Mouse (Mus musculus) liver, embryonic 16.5 days (tissue): ENCODE results near the gene Lztr1. TPM values are rescaled to one million over a fixed set of nuclear protein-coding genes. Genes with fewer than 3 reads are reported as not detected.

Source experiments
- ATAC-seq: fragments of 200-750 bp; cut with Nextera tagmentation; 2 replicates; pipeline ENCODE4 v1.8.0; 2017; ENCODE audit warnings: low read depth, mild to moderate bottlenecking, moderate number of reproducible peaks, moderate library complexity
- H3K27ac ChIP-seq: fragments of 300-500 bp; sonication (generic); 2 replicates; pipeline ENCODE4 v1.5.1; 2014; ENCODE audit warnings: mild to moderate bottlenecking, low read length
- H3K27me3 ChIP-seq: fragments of 300-500 bp; sonication (generic); 2 replicates; pipeline ENCODE4 v1.6.1; 2014; ENCODE audit warnings: low read depth, low read length, mixed read lengths; ENCODE audit not compliant: control insufficient read depth, insufficient read depth
- H3K36me3 ChIP-seq: fragments of 300-500 bp; sonication (generic); 2 replicates; pipeline ENCODE4 v1.6.1; 2014; ENCODE audit warnings: mild to moderate bottlenecking; ENCODE audit not compliant: control insufficient read depth, insufficient read depth
- H3K4me1 ChIP-seq: fragments of 300-500 bp; sonication (generic); 2 replicates; pipeline ENCODE4 v1.6.1; 2014; ENCODE audit warnings: low read depth, low read length, mixed read lengths; ENCODE audit not compliant: control insufficient read depth
- H3K4me2 ChIP-seq: fragments of 300-500 bp; sonication (generic); 2 replicates; pipeline ENCODE4 v1.6.1; 2014; ENCODE audit warnings: low read depth, low read length, mixed read lengths
- H3K4me3 ChIP-seq: fragments of 300-500 bp; sonication (generic); 2 replicates; pipeline ENCODE4 v1.5.1; 2014; ENCODE audit warnings: low read depth, mild to moderate bottlenecking, low read length
- H3K9ac ChIP-seq: fragments of 300-500 bp; sonication (generic); 2 replicates; pipeline ENCODE4 v1.6.1; 2014; ENCODE audit warnings: low read depth, low read length
- H3K9me3 ChIP-seq: fragments of 300-500 bp; sonication (generic); replicated peaks from 2 replicates; pipeline ENCODE4 v1.6.1; 2016; ENCODE audit warnings: low read length; ENCODE audit not compliant: control insufficient read depth
- WGBS: fragments of 180-500 bp; shearing (Covaris S2); extraction: QIAGEN DNeasy Blood & Tissue Kit; methylation state at CpG from one replicate; pipeline ENCODE4 v1.1.7; 2014; ENCODE audit not compliant: insufficient replicate concordance; 5-methylcytosine and 5-hydroxymethylcytosine counted together
- polyA plus RNA-seq: library from polyadenylated mRNA; unstranded; fragments of >200 nt; fragmentation: Nextera tagmentation; extraction: Ambion mirVana; gene quantifications from 2 replicates; pipeline ENCODE4 v1.2.1, GENCODE M21; 2015

Gene Lztr1
- polyA plus RNA-seq, 1 experiment from 2014 or later, result 25.7 TPM

DNA sequence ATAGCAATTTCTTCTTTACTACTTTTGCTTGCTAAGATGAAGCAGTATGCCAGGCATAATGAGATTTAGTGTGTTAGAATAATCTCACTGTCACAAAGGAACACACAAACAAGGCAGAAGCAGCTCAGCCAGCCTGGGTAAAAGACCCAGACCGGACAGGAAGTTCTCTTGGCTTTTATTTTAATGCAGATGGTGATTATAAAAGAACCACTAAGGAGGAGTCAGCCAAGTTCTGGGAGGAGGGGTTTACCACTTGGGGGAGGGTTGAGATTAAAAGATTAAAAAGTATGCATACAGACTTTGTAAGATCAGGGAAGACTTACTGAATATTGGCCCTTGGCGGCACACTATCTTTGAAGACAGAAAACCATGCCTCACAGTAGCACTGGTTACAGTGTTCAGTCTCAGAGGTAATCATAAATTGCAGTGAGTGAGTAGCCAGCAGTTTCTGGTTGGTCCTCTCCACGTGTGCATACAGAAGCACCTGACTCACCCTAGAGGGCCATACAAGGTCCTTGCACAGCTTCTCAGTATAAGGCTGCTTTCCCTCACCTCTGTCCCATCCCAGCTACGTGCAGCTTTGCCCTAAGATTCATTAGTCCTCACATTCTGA lies 30.1 kb upstream of the Lztr1 start:
- H3K27ac ChIP-seq, result no peak overlapping the region
- H3K36me3 ChIP-seq, result peaks cover 5% of the 10 kb centered on the region; the same call in 1 of the 2 replicates
- ATAC-seq, result no peak
- no peaks in the 10 kb centered on the region for H3K9me3 ChIP-seq
- no peak overlapping the region for H3K9ac ChIP-seq
- H3K4me3 ChIP-seq, result no peak overlapping the region
- no peaks in the 10 kb centered on the region for H3K27me3 ChIP-seq
- 46% methylated on average over 4 of the region's 4 CpGs for WGBS
- peaks cover 23% of the 10 kb centered on the region for H3K4me1 ChIP-seq
- H3K4me2 ChIP-seq, result no peak overlapping the region

DNA sequence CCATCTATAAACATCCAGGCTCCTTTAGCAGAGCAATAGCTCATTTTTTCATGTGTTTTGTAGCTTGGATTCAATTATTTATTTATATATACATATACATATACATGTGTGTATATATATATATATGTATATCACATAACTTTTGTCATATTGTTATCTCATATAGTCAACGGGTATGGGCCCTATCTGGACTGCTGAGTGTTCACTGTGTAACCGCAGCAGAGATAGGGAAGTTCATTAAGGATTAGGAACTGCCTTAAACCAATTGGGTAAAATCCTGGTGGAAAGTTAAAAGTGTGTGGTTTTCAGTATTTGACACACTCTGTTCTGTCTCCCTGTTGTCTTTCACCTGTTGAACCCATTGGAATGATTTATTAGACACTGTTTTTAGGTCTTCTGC lies 27.0 kb upstream of the Lztr1 start:
- H3K27ac ChIP-seq, result no peak overlapping the region
- 17% methylated on average over 2 of the region's 2 CpGs for WGBS
- H3K4me2 ChIP-seq, result no peak overlapping the region
- no peak overlapping the region for H3K9ac ChIP-seq
- no peak overlapping the region for H3K4me3 ChIP-seq
- no peaks in the 10 kb centered on the region for H3K9me3 ChIP-seq
- H3K4me1 ChIP-seq, result peaks cover 23% of the 10 kb centered on the region
- ATAC-seq, result peak; percentile 47; the same call in 1 of the 2 replicates
- peaks cover 20% of the 10 kb centered on the region for H3K36me3 ChIP-seq
- H3K27me3 ChIP-seq, result no peaks in the 10 kb centered on the region

DNA sequence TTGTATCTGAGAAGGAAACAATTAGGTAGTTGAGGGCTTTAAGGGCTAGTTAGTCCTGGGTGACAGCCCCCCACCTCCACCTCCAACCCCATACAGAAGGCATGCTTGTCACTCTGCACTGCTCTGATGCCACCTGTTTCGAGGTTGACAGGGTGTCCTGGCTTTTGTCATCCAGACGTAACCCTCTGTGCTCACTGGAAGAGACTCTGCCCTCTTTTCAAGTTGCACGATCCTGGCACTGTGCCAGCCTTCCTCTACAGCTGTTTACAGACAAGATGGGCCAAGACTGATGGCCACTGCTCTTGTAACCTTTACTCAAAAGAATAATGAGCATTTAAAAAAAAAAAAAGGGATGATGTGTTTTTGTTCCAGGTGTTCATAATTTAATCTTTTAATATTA lies 22.0 kb upstream of the Lztr1 start:
- peaks cover 13% of the 10 kb centered on the region for H3K27me3 ChIP-seq
- H3K9ac ChIP-seq, result no peak overlapping the region
- no peak overlapping the region for H3K4me2 ChIP-seq
- peaks cover 17% of the 10 kb centered on the region for H3K4me1 ChIP-seq
- ATAC-seq, result peak; percentile 57
- no peak overlapping the region for H3K27ac ChIP-seq
- no peak overlapping the region for H3K4me3 ChIP-seq
- no peaks in the 10 kb centered on the region for H3K9me3 ChIP-seq
- H3K36me3 ChIP-seq, result peaks cover 20% of the 10 kb centered on the region
- WGBS, result 47% methylated on average over 3 of the region's 3 CpGs

DNA sequence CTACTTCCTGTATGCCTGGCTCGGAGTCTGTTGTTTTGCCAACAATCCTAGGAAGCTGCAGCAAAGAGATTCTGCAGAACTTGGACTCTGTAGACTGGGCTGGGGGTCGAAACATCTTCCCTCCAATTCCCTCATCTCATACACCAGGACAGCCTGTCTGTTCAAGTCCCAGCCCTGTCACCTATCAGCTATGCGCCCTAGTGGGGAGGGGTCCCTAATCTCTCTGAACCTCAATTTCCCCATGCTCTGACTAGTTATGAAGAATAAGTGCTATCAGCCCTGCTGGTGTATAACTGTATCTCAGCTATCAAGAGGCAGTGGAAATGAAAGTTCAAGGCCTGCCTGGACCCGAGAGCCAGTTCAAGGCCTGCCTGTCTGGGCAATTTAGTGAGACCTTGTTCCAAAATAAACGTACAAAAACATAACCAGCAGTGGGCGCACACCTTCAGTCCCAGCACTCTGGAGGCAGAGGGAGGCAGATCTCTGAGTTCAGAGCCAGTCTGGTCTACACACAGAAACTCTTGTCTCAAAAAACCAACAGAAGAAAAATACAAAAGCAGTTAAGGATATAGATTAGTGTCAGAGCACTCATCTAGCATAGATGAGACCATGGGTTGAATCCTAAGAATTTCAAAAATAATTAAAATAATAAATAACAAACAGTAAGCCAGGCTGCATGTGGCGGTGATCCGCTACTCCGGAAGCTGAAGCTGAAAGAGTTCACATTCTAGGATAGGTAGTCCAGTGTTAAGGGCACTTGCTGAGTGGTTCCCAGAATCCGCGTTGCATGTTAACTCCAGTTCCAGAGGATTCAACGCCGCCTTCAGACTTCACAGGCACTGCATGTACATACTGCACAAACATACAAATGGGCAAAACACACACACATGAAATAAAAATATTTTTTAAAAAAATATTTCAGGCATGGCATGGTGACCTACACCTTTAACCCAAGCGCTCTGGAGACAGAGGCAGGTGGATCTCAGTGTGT lies 19.7 kb upstream of the Lztr1 start:
- peak; percentile 4; the same call in 1 of the 2 replicates for ATAC-seq

DNA sequence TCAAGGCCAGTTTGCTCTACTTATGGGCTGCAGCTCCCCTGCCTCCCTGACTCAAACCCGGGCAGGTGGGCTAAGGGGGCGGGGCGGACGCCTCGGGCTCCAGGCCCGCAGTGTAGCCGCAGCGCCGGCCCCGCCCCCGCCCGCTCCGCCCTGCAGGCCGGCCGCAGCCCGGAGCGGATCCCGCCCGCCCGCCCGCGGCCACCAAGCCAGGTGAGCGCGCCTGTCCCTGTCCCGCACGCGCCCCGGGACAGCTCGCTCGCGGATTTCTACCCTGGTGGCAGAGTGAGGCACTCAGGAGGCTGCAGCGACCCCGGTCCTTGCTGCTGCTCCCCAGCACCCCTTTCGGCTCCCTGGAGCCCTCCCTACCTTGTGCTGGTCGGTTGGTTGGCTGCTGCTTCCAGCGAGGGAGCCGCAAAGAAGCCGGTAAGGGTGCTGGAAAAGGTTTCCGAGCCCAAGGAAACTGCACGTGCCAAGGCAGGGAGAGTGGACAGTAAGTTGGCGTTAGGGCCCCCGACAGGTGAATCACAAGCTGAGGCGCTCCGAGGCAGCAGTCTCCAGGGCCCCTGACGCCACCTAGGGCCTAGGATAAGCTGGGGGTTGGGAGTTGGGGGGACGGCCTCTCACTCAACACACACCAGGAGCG lies 18.9 kb upstream of the Lztr1 start, which contains the start of gene Aifm3:
TSS of gene Aifm3 (plus strand) at position 143 of the 643 bp plus-strand sequence.
- no peak within 1 kb of the TSS; the same call in 1 of the 2 replicates for H3K27ac ChIP-seq

More for the DNA sequence above, 19.7 kb upstream of the Lztr1 start:
- peaks cover 12% of the 10 kb centered on the region for H3K36me3 ChIP-seq
- peaks cover 13% of the 10 kb centered on the region for H3K27me3 ChIP-seq
- H3K4me3 ChIP-seq, result peak overlapping the region; percentile 61
- H3K9ac ChIP-seq, result no peak overlapping the region; the same call in 1 of the 2 replicates
- 45% methylated on average over 14 of the region's 14 CpGs for WGBS
- no peak overlapping the region; the same call in 1 of the 2 replicates for H3K27ac ChIP-seq
- no peaks in the 10 kb centered on the region for H3K9me3 ChIP-seq
- H3K4me2 ChIP-seq, result peak overlapping the region; percentile 79
- peaks cover 13% of the 10 kb centered on the region for H3K4me1 ChIP-seq

DNA sequence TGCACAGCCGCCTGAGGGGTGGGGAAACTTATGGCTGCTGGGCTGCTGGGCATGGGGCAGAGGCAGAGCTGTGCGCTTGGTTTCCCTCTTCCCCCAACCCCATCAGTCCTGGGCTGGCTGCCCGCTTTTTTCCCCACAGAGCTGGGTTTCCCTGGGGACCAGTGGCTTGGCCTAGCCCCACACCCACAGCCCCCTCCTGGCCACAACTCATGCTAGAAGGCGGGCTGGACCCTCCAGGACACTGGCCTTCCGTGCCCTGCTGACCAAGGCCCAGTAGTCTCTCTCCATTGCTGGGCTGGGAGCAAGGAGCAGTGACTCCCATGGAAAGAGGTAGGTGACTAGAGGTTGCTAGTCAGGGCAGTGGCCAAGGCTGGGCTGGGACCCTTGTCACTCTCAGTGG lies 17.3 kb upstream of the Lztr1 start:
- Histone ChIP-seq H3K9ac (no peak overlapping the region), H3K36me3 (no peaks in the 10 kb centered on the region; the same call in 1 of the 2 replicates), H3K9me3 (no peaks in the 10 kb centered on the region), H3K4me3 (no peak overlapping the region), H3K4me2 (no peak overlapping the region), H3K4me1 (peaks cover 13% of the 10 kb centered on the region), H3K27ac (no peak overlapping the region), H3K27me3 (peaks cover 13% of the 10 kb centered on the region)
- ATAC-seq, result no peak
- 70% methylated on average over 5 of the region's 5 CpGs for WGBS

More for the DNA sequence above, 18.9 kb upstream of the Lztr1 start, which contains the start of gene Aifm3:
- peak within 1 kb of the TSS; percentile 58 for H3K9ac ChIP-seq
- ATAC-seq, result peak; percentile 83
- peaks cover 13% of the 10 kb centered on the region for H3K4me1 ChIP-seq
- no peaks in the 10 kb centered on the region for H3K9me3 ChIP-seq
- peaks cover 6% of the 10 kb centered on the region for H3K36me3 ChIP-seq
- 4% methylated on average over 42 of the region's 47 CpGs for WGBS
- H3K27me3 ChIP-seq, result peaks cover 13% of the 10 kb centered on the region
- peak within 1 kb of the TSS; percentile 61 for H3K4me3 ChIP-seq
- H3K4me2 ChIP-seq, result peak within 1 kb of the TSS; percentile 79

DNA sequence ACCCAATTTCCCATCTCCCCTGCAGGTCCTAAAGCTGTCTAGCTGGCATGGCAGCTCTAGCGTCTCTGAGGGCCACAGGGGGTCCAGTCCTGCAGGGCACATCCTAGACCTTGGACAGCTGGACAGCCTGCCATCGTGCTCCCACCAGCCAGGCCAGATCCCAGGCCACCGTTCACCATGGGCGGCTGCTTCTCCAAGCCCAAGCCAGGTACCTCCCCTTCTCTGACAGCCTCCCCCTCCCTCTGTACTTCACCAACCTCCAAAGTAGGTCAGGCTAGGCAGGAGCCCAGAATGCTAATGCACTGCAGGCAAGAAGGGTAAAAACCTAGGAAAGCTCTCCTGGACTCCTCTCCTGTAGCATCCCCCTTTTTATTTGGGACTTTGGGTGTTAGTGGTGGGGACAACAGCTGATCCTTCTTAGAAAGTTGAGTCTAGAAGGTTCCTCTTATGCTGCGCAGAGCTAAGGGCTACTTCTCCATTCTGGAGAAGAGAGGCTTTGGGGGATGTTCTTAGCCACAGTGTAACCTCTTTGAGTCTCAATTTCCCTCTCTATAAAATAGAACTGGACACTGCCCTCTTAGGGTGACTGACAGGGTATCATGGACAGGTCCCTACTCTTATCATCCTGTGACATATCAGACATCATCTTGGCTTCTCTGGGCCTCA lies 16.5 kb upstream of the Lztr1 start:
- H3K4me2 ChIP-seq, result no peak overlapping the region
- no peak overlapping the region for H3K4me3 ChIP-seq
- peaks cover 13% of the 10 kb centered on the region for H3K4me1 ChIP-seq
- no peaks in the 10 kb centered on the region; the same call in 1 of the 2 replicates for H3K36me3 ChIP-seq
- no peak for ATAC-seq
- 45% methylated on average over 5 of the region's 5 CpGs for WGBS
- no peak overlapping the region for H3K27ac ChIP-seq
- no peak overlapping the region for H3K9ac ChIP-seq
- H3K27me3 ChIP-seq, result peaks cover 13% of the 10 kb centered on the region
- no peaks in the 10 kb centered on the region for H3K9me3 ChIP-seq

DNA sequence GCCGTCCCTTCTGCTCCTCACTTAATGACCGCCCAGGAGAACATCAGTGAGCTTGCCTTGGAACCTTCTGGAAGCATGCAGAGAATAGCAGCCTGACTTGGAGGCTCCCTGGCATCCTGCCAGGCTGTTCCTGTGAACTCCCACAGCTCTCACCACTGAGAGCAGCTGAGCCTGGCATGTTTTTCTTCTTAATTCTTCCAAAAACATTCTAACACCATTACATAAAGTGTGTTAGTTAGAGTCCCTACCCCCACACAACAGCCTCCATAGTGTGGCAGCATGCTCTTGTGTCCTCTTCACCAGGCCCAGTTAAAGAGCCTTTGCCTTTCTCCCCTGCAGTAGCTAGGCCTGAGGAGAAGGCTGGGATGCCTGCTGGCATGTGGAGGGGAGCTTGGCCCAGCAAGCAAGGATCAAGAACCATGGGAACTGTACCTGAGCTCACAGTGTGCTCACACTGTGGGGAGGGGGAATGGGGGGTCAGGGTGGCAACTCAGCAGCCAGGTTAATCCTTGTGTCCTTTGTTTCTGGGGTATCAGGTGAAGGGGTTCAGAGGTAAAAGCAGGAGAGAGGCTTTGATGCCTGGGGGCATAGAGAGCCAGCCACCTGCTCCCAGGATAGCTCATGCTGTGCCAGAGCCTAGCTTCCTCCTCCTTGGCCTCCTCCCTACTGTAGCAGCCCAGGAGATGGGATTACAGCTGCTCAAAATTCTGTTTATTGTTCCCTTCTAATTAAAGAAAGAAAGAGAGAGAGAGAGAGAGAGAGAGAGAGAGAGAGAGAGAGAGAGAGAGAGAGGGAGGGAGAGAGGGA lies 11.8 kb upstream of the Lztr1 start:
- H3K9me3 ChIP-seq, result no peaks in the 10 kb centered on the region
- H3K4me2 ChIP-seq, result no peak overlapping the region
- H3K27me3 ChIP-seq, result no peaks in the 10 kb centered on the region
- H3K9ac ChIP-seq, result no peak overlapping the region
- no peak overlapping the region for H3K27ac ChIP-seq
- 56% methylated on average over 2 of the region's 2 CpGs for WGBS
- ATAC-seq, result no peak
- no peaks in the 10 kb centered on the region for H3K4me1 ChIP-seq
- no peak overlapping the region for H3K4me3 ChIP-seq
- H3K36me3 ChIP-seq, result no peaks in the 10 kb centered on the region
